Mouse (Mus musculus) c-Kit-positive CD71-positive TER-119-positive erythroid progenitor cells, embryonic 14.5 days (primary cell): ENCODE data around the gene Coq4.

ENCODE experiments used
- DNase-seq: peaks from one replicate; pipeline ENCODE4 v3.0.0-alpha.2; 2013; ENCODE audit warnings: low spot score

The Coq4 gene

GRCm38 (mm10) chr2:29846061-29846853 lies 59.0 kb downstream of the Coq4 start:
- DNase-seq = no peak

DNA sequence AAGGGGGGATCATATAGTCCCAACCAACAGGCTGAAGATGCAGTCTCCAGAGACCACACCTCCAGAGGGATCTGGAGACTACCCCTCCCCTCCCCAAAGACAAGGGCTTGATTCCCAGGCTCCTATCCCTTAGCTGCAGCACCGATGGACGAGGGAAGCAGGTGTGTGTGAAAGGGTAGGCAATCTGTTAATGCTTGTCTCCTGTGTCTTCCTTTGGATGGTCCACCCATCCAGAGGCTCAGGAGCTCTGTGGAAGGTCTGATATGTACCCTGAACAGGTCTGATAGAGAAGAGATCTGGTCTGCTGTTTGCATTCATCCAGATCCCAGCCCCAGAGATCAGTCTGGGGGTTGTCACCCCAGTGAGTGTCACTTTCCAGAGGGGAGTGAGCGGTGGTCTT lies 59.6 kb downstream of the Coq4 start:
- DNase-seq = no peak
